Mouse (Mus musculus) thymus, postnatal 14 days (tissue): ENCODE results near the gene Lep.

Source experiments
- DNase-seq: peaks from one replicate; pipeline ENCODE4 v3.0.0; 2021

Gene Lep

DNA sequence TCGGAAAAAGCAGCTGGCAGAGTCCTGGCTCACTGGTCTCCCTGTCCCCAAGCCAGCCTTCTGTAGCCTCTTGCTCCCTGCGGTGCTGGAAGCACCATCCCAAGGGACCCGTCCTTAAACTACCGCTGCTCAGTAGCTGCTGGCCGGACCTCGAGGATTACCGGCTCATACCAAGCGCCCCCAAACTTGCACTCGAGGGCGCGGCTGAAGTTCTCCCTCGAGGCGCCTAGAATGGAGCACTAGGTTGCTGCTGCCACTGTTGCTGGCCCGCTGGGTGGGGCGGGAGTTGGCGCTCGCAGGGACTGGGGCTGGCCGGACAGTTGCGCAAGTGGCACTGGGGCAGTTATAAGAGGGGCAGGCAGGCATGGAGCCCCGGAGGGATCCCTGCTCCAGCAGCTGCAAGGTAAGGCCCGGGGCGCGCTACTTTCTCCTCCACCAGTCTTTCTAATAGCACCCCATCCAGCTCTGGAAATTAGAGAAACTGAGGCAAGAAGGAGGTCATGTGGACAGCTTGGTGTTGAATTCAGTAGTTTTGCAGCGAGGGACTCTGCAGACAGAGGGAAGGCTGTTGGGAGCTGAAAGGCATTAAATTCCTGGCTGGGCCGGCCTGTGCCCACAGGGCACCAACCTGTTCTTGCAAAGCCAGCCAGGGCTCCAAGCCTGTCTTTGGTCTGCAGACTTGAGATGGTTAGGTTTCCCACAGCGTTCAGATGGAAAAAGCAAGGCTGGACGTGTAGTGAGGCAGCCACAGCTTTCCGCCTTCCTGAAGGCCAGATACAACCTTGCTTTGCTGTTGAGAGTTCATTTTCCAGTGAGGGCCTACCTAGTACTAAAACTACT, at the start of gene Lep:
Lep (plus strand) TSS at position 375 of the 840 bp plus-strand sequence.
- DNase-seq, result no peak

DNA sequence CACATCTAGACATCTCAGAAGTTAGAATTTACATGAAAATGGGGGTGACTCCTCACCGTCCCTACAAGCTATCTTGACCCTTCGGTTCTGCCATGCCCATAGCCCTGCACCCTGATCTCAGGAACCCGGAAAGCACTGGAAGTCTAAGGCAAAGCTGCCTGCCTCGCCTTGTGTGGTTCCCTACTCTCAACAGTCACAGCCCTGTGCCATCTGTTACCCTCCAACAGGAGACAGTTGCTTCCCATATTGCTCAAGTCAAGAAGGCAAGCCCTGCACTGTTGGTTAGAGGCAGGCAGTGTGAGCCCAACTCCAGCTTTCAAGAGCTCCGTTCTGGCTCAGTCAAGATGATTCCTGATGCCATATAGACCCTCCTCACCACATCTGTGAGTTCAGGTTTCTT, 48.4 kb upstream of the Lep start:
- DNase-seq, result no peak

DNA sequence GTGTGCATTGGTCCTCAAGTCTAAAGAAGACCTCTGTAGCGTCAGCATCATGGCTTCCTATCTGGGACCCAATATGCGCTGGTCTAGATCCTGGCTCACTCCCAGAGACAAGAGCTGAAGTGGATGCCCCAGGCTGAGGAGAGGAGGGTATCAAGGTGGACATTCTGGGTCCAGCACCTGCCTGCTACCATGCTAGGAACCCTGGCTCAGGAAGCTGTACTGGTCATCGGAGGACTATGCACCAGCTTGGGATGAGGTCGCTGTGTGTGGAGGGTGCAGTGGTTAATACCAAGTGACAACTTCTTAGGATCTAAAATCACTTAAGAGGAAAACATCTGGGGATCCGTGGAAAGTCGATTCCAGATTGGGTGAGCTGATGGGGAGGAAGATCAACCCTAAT, 46.8 kb upstream of the Lep start:
- no peak for DNase-seq

DNA sequence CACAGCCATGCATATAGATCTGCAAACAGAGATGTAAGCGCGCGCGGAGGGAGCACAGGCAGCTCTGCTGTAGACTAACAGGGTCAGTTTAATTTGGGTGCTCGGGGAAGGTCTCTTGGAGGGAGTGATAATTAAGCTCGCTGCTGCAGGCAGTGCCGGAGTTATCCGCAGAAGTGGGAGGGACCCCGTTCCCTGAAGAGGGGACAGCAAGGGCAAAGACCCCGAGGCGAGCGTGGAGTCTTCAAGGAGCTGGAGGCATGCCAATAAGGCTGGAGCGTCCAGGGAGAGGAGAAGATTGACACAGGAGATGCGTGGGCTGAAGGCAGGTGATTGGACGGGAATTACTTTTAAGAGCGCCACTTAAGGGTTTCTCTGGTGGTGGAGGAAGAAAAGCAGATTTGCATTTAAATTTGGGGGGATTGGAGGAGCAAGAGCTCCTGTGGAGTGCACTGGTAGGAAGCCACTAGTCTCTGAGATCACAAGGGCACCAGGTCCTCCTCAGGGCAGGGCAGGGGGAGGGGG, 43.1 kb upstream of the Lep start:
- DNase-seq, result no peak

DNA sequence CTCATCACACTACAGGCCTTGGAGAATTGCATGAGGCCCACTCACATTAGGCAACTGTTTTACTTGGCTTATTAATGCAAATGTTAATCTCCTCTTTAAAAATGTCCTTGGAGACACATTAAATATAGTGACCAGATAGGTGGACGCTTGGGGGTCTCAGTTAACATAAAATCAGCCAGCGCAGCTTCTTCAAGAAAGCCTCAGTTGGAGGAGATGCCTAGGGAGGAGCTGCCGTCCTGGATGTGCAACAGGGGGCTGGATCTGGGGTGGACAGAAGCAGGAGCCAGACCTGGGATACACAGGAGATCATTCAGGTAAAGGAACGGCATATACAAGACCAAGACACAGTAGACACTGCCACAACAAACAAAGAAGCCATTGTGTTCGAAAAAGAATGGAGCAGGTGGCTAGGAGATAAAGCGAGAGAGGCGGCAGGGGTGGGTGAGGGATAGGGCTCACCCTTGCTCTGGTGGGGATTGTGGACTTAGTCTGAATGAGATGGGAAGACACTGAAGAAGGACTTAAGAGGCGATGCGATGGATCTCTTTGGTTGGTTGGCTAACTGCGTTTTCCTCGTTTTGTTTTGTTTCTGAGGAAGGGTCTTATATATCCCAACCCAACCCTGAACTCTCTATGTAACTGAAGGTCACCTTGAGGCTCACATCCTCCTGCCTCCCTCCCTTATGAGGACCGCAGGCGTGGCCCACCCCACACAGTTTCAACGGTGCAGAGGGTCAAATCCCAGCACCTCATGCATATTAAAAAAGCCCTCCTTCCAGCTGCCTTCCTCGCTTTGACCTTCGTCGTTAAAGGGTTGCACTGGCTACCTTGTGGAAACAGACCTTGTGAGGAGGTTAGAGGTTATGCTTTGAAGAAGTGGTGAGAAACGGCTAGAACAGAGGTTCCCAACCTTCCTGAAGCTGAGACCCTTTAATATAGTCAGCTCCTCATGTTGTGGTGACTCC, 40.0 kb upstream of the Lep start:
- DNase-seq, result no peak

DNA sequence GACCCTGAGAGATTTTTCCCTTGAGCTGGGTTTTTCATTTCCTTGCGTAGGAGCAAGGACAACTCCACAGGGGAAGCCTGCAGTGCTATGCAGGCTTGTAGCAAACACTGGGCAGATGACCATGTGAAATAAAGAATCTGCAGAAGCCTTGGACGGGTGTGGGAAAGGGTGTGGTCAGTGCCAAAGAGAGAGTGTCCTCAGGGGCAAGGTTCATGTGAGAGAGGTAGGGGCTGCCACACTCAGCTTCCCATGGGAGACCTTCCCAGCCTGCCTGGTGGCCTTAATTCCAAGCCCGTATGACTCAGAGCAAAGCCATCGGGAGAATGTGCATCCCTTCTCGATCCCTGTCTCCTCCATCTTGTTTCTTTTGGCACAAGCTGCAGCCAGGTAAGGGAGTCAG, 39.1 kb upstream of the Lep start:
- DNase-seq, result no peak

DNA sequence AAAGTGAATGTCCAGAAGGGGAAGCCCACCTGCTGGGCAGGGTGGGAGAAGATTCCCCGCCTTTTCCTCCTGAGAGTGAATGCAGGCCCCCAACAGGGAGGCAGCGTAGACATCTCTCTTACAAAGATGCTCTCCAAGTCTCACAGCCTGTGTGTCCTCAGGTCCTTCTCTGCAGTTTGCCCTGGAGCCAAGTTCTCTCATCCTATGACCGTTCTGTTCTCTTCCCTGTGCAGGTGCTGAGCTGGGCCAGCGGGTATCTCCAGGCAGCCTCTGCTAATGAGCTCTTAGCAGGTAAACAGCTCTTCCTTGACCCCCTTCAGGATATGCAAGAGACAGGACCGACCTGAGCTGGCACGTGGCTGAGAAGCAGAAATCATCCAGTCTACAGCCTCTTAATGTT, 38.5 kb upstream of the Lep start:
- DNase-seq, result no peak

DNA sequence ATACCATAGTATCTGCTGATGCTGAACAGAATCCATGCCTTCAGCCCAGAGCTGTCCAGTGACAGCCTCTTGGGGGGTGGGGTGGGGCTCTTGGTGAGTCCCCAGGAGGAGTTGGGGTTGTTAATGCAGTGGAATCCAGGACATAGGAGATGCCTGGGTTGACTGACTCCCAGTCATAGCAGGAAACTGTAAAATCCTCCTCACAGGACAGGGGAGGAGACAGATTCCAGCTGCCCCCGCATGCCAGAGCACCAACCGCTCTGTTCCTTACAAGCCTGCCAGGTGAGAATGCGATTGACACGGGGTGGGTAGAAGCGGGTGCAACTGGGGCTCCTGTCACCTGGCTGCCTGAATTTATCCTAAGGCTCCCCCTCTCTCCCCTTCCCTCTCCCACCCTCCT, 37.9 kb upstream of the Lep start:
- no peak for DNase-seq

DNA sequence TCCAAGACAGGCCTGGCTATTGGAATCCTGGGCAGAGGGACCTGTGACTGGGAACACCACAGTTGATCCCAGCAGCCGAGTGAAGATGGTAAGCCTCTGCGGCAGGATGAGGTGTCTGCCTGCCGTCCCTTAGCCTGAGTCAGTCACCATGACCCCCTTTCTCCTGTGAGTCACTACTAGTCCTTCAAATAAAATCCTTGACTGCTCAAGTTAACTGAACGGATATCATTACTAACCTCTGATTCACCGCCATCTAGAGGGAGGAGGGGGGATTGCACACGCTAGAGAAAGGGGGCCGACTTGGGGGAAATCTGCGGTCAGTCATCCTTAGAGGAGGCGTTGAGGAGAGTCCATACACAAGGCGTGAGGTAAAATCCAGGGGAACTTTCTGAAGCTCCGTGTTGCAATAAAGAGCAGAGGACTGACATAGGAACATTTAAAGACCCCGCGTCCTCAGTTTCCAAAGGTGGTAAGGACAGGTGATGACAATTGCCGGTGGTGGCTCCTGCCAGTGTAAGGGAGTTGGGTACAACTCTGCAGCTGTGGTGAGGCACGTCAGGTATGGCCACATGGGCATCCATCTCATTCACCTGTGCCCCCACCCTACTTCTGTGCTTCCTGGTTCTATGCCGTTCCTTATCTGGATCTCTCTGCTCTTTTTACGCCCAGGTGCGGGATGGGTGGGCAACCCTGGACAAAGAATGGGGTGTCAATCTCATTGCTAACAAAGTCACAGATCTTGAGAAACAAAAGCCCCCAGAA, 36.6 kb upstream of the Lep start:
- DNase-seq, result peak; percentile 67

DNA sequence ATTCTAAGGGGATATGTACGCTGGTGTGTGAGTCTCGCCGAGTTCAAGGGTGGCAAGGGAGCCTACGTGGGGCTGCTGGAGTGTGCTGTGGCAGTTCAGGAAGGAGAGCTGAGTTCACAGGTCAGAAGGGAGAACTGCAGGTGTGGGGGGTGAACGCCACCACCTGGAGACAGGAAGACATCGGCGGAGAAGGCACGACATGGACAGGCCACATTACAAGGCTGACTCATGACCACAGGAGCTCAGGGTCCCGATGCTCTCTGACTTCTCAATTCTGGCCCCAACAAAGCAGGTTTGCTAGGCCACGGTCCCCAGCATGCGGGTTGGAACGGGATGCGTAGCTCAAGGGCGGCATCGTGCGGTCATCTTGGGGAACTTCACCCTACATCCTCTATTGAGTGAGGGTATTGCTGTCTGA, 36.0 kb upstream of the Lep start:
- peak; percentile 62 for DNase-seq

DNA sequence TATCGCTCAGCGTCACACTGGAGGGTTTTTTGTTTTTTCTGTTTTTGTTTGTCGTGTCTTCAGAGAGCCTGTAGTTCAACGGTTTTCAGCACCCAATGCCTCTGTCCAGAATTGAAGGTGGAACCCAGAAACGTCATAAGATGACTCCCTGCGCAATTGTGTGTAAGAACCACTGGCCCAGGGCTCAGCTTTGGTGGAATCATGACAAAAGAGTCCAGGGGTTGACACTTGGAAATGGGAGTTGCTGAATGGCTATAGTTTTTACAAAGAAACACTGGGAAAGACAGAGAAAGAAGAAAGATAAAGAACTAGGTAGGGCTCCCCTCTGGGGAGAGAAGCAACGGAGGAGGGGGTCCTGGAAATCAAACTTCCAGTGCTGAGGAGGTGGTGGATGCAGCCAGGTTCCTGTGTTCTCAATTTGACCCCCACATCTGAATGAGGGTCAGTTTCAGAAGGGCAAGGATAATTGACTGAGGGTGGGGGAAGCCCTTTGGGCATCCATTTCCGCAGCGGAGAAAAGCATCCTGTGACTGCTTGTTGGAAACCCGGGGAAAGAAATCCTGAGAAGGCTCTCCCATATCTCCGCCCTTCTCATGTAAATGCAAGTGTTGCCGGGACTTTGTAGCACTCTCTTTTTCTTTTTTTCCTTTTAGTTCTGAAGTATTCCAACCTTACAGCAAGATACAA, 34.1 kb upstream of the Lep start:
- DNase-seq, result no peak

DNA sequence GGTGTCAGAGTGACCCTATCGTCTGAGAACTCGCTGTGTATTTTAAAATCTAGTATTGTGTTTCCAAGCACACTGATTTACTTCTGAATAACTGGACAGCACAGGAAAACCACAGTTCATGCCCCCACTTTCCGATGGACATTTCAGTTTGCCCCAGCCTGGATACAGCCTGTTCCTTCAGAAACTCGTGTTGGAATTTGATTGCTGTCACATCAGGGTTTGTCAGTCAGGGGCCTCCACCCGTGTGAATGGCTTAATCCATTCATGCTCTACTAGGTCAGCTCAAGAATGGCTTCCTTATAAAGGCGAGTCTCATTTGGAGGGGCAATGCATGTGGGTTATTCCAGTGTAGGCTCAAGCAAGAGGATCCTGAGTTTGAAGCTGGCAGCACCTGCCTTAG, 33.3 kb upstream of the Lep start:
- no peak for DNase-seq

DNA sequence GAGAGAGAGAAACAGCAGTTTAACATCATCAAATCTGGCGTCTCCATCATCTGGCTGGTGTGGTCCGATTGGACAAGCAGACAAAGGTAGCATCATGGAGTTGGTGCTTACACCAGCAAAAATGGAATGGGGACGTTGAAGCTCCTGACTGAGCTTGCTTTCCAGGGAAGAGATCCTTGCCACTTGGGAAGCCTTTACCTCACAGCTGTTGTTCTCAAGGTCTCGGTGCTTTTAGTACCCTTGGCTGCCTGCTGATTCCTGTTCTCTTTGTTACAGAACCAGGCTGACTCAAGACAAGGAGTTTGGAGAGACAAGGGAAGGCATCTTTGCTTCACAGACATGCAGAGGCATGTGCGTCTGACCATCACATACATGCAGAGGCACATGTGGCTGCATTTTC, 31.9 kb upstream of the Lep start:
- DNase-seq, result no peak

DNA sequence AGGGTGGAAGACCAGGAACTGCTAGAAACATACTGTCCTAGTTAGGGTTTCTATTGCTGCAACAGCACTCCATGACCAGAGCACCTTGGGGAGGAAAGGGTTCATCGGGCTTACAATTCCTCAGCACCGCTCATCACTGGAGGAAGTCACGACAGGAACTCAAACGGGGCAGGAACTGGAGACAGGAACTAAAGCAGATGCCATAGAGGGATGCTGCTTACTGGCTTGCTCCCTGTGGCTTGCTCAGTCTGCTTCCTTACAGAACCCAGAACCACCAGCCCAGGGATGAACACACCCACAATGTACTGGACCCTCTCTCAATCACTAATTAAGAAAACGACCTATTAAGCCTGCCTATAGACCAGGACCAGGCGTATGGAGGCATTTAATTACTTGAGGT, 30.5 kb upstream of the Lep start:
- DNase-seq, result no peak

DNA sequence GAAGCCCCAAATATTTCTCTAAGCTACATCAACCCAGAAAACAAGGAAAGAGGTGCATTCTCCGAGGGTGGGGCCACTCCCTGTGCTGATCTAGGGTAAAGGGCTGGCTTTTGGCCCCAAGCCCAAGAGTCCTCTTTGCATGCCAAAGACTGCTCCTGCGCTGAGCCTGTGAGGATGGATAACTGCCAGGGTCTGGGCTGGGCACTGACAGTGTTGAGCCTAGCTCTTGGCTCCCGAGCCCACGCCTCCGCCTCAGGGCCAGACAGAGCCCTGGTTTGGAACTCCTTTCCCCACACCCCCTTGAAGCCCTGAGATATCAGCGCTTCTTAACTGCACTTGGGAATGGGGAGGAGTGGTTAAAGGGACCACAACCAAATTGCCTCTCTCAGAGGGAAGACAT, 28.8 kb upstream of the Lep start:
- DNase-seq, result no peak

DNA sequence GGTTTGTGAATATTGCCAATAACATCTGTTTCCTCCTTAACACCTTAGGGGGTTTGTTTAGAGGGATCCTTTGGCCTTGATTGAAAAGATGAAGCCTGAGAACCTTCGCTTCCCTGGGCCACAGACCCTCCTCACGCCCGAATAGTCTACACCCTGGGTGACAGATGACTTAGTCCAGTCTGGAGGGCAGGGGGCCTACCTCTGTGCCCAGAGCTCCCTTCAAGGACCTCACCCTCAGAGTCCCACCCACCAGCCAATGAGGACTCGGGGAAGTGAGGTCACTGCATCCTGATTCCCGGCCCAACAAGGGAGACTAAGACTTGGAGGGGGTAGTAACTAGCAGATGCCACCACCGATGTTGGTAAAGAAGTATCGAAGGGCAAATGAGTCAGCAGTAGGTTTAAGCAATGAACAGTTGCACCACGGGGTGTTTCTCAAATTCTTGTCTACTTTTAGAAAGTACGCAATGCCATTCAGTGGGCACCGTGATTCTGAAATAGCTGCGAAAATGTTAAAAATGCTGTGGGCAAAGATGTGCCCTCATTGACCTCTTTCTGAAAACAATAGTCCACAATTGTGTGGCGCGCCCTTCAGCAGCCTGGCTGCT, 28.2 kb upstream of the Lep start:
- DNase-seq, result no peak

DNA sequence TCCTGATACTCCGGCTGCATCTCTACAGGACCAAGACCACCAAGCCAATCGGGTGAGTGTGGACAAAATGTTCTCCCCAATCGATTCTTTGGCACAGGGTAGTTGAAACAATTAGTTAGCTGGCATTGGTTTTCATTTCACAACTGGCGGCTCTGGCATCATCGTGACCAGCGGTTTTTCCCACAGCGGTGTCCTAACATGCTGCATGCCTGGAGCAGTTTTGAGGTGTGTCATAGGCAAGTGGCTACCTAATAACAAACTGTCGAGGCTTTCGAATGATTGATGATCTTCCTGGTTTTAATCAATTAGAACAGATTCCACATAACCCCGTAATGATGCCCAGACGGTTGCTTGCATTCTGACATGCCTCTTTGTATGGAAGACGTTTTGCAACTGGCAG, 27.6 kb upstream of the Lep start:
- no peak for DNase-seq

DNA sequence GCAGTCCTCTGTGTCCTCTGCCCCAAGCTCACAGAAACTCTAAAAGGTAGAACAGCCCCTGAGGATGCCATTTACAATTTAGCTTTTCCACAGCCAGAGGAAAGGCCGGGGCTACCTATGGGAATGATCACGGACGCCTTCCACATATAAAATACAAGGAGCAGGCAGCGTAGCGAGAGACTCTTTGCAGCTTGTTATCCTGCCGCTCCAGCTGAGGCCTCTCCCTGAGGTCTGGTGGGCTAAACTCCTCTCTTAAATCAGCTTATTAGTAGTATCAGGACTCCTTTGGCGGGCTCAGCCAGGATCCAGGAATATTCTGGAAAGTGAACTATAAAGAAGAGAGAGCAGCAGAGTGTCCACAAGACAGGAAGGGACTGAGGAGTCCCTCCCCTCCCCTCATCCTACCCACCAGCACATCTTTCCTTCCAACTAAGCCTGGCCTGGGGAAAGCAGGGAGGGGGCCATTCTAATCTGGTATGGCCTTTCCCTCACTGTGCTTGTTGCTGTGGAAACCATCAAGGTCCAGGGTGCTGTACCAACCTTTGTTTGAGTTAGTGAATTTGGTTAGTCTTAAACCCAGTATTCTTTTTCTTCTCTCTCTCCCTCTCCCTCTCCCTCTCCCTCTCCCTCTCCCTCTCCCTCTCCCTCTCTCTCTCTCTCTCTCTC, 25.9 kb upstream of the Lep start:
- no peak for DNase-seq

DNA sequence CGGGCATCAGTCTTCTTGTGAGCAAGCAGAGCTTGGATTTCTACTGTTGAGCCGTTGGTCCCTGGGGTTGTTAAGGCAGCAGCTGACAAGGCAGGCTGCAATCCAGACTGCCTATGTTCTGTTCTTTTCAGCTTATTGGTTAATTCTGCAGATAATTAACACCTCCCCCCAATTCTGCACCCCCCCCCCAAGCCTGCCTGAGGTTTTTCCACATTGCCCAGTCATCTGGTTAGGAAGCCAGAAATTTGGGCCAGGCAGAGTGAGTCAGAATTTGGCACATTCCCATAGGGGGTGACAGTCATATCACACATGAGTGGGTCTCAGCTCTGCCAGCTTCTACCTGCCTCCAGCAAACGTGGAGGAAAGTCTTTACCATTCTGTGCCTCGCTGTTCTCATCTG, 23.3 kb upstream of the Lep start:
- DNase-seq, result no peak

DNA sequence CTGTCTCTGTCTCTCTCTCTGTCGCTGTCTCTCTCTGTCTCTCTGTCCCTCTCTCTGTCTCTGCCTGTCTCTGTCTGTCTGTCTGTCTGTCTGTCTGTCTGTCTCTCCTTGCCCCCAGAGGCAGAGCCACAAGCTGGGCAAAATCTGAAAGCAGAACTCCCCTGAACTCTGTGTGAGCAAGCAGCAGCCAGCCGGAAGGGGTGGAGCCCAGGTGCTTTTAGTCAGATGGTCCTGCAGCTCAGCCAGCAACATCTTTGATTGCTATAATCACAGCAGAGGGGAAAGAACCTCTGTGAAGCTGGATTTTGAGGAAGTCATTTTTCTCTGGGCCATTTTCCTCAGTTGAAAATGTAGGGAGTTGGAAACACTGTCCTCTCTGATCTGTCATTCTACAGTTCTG, 19.8 kb upstream of the Lep start:
- no peak for DNase-seq

DNA sequence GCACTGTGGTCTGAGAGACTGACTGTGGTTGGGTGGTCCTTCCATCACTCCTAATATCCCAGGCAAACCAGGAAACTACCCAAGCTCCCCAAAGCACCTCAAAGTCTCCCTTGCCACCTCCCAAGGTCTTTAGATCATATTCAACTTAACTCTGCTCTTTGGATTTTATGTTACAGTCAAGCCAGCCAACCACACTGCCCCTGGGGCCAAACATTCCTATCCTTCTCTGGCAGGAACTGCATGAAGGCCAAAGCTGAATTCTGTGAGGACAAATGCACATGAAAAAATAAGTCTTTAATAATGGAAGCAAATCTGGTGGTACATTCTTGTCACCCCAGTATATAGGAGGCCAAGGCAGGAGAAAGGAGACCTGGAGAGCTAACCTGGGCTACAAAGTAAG, 16.0 kb upstream of the Lep start:
- DNase-seq, result no peak
